Comparison of ENCODE assay signal across 8 mouse cellular contexts in genomic region chr2:6483081-6483992, GRCm38 (mm10).
A peak's percentile ranks its signal among the peaks of the same experiment; 100 is the strongest.
DNase-seq lines count a peak whose midpoint lies in the region; ATAC-seq lines count a peak whose summit lies in the region.
"Had no signal": no experiment of that assay in that cellular context is flagged by ENCODE, and none has a peak within 500 bp of the region (broad histone marks: within the 10 kb centered on the region; RNA-seq: fewer than 3 reads in every experiment).

No protein-coding gene starts in this region.

- H3K4me2 ChIP-seq in forebrain, embryonic 12.5 days = 0 out of 2 replicates have a peak overlapping the region, but pooled peaks have one; percentile 2
- H3K4me2 ChIP-seq in midbrain, embryonic 14.5 days (ENCODE audit: low read length) = no peak overlapping the region

- WGBS in forebrain, embryonic 12.5 days = 27% methylated on average over 8 of the region's 8 CpGs
- WGBS in midbrain, embryonic 14.5 days = 33% methylated on average over 8 of the region's 8 CpGs

- peak; percentile 80 for ATAC-seq in forebrain, embryonic 12.5 days (ENCODE audit: low FRiP score)
- peak; percentile 71 for ATAC-seq in midbrain, embryonic 14.5 days (ENCODE audit: low FRiP score, low TSS enrichment)

- peaks cover 34% of the 10 kb centered on the region for H3K4me1 ChIP-seq in forebrain, embryonic 12.5 days
- H3K4me1 ChIP-seq in midbrain, embryonic 14.5 days (ENCODE audit: control insufficient read depth, insufficient read depth, low read length) = peaks cover 21% of the 10 kb centered on the region

- H3K27me3 ChIP-seq in forebrain, embryonic 12.5 days = no peaks in the 10 kb centered on the region
- no peaks in the 10 kb centered on the region for H3K27me3 ChIP-seq in midbrain, embryonic 14.5 days (ENCODE audit: control insufficient read depth, insufficient read depth, low read length)

- H3K9ac ChIP-seq in forebrain, embryonic 12.5 days = no peak overlapping the region
- H3K9ac ChIP-seq in midbrain, embryonic 14.5 days (replicated peaks; ENCODE audit: low read length) = no peak overlapping the region

- no peak overlapping the region for H3K4me3 ChIP-seq in forebrain, embryonic 12.5 days (replicated peaks)
- no peak overlapping the region for H3K4me3 ChIP-seq in midbrain, embryonic 14.5 days (replicated peaks; ENCODE audit: low read depth, low read length)

- H3K27ac ChIP-seq in forebrain, embryonic 12.5 days = peak overlapping the region; percentile 74
- peak overlapping the region; percentile 52; the same call in 1 of the 2 replicates for H3K27ac ChIP-seq in midbrain, embryonic 14.5 days (replicated peaks; ENCODE audit: low read depth, low read length)

- no peaks in the 10 kb centered on the region for H3K36me3 ChIP-seq in forebrain, embryonic 12.5 days (replicated peaks)
- H3K36me3 ChIP-seq in midbrain, embryonic 14.5 days (ENCODE audit: control insufficient read depth, insufficient read depth, low read length) = no peaks in the 10 kb centered on the region

- H3K9me3 ChIP-seq in forebrain, embryonic 12.5 days = no peaks in the 10 kb centered on the region
- H3K9me3 ChIP-seq in midbrain, embryonic 14.5 days (ENCODE audit: control insufficient read depth, low read length) = no peaks in the 10 kb centered on the region
- H3K9me3 ChIP-seq: megakaryocyte, embryonic 14.5 days had no signal

- DNase-seq in adrenal gland, postnatal 25 days = peak; percentile 49
- DNase-seq in heart, postnatal 14 days = peak; percentile 67 to 69
- peak; percentile 78 for DNase-seq in kidney, postnatal 14 days
- peak; percentile 77 for DNase-seq in midbrain, embryonic 14.5 days
- DNase-seq in right cerebral cortex, postnatal 25 days = no peak
- DNase-seq in right cerebral cortex, postnatal 4 days = no peak

- intact Hi-C loops in heart, postnatal 14 days (cut with DNase I) = no loop called here

Comparison
In these comparisons a context has a peak if more than half of its experiments do, and no peak if none do; other contexts are left out.
1. DNase-seq: peak in adrenal gland, postnatal 25 days (single experiment), heart, postnatal 14 days (2 of 2), kidney, postnatal 14 days (single experiment) and midbrain, embryonic 14.5 days (single experiment); none in right cerebral cortex, postnatal 25 days (single experiment) and right cerebral cortex, postnatal 4 days (single experiment).